Mouse (Mus musculus) heart, adult 8-10 months (tissue): ENCODE measurements around the gene Qpctl. TPM values are rescaled to one million over a fixed set of nuclear protein-coding genes. Genes with fewer than 3 reads are reported as not detected.
"Not testable (repeated sequence)": the region's sequence is repeated elsewhere in the genome, so short reads cannot be mapped to it uniquely, and the experiment has no call there.

ENCODE experiments used
- DNase-seq: peaks from one replicate; pipeline ENCODE4 v3.0.0; 2022; ENCODE audit warnings: low spot score
- total RNA-seq, 4 experiments: library from RNA; stranded (reverse); gene quantifications; 2 replicates each; pipeline ENCODE4 v1.2.4; 2022

Gene Qpctl
- total RNA-seq, 4 experiments from 2014 or later = 4.1 to 4.7 (median 4.5) TPM

DNA sequence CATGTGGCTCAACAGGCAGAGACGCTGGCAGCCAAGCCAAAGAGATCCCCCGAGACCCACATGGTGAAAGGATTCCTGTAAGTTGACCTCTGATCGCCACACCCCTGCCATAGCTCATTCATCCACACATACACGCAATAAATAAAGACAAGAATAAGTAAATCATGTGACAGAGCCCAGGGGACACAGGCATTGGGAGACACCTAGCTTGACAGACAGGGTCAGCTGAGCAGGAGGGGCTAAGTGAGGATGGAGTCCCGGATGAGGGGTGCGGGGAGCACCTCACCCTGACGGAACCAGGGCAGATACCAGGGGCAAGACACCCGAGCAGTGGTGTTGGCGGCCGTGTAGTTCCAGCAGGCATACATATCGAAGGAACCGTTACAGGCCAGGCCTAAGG is 14.7 kb upstream of the Qpctl start:
- DNase-seq = no peak

DNA sequence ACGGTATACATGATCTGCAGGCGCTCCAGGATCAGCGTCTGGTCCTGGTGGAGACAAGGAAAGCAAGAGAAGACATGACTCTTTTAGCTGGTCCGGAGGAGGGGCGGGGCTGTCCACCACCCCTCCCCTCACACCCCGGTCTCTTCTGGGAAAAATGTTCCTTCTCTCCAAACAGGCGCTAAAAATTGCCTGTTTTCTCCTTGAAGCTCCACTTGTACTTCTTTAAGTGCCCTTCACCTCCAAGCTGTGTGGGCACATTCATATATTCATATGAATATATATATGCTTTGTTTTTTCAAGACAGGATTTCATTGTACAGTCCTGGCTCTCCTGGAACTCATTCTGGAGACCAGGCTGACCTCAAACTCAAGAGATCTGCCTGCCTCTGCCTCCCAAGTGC is 13.8 kb upstream of the Qpctl start:
- DNase-seq = no peak

DNA sequence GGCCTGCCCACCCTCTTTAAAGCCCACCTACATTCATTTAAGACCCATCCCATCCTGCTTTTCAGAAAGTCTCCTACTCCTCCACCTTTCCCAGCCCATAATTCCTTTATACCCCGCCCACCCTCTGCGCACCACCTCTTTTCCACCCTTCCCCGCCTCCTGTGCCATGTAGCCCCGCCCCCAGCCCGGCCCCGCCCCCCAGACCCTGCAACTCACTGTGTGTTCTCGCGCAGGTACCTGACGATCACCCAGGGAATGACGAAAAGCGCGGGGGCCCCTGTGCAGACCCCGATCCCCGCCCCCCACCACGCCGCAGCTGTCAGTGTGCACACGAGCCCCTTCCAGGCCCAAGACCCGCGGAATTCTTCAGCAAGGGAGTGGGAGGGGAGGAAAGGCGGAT is 11.0 kb upstream of the Qpctl start:
- no peak for DNase-seq

DNA sequence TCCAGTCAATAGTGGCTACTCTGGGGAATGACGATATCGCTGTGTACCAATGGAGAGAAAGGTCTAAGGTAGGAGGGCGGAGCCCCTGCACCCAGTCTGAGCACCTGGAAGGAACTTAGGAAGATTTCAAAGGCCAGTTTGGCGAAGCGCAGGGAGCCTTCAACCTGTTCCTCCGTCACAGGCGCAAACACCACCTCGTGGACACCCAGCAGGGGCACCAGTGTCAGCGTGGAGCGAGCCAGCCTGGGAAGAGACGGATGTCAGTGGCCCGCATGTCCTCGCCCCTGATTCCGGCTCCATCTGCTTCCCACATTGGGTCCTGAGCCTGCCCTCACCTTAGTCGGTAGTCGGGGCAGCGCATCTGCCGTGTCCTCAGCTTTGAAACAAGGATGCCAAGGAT is 10.3 kb upstream of the Qpctl start:
- no peak for DNase-seq

DNA sequence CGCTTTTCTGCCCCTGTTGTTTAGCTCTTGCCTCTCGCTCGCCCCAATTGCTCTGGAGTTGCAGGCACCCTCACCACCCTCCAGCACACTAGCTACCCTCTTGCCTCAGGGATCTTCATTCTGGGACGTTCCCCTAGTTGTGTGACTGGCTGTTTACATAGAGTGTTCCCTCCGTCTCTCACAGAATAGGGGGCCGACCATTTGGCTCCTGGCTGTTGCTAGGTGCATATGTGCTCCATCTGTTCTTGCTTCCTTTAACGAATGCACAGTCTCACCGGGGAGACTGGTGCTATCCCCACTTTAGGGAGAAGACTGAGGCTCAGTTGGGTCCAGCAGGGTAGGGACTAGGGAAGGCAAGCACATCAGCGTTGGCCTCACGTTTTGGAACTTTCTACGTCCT is 9.5 kb upstream of the Qpctl start:
- DNase-seq = no peak

DNA sequence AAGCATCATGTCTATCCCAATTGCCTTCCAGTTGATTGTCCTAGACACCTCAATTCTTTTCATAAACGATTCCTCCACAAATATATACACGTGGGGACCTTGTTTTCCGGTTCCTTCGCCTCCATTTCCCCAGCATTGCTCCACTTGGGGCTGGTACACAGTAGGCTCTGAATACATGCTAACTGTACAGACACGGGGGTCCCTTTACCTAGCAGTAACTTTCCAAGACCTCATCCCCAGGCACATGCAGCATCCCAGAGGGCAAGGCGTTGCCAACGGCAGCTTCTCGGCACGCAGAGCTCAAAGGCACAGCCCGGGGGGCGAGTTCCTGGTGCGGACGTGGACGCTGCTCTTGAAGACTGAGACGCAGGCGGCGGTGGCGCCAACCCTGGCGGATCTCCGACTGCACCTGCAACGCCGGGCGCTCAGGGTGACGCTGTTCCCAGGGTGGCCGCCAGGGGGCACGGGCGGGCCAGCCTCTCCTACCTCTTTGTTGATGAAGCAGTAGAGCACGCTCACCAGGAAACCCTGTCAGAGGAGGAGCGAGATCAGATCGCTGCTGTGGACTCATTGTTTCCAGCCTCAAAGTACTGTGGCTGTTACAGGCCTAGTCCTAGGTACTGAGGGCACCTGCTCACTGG is 8.2 kb upstream of the Qpctl start:
- DNase-seq = peak; percentile 85

DNA sequence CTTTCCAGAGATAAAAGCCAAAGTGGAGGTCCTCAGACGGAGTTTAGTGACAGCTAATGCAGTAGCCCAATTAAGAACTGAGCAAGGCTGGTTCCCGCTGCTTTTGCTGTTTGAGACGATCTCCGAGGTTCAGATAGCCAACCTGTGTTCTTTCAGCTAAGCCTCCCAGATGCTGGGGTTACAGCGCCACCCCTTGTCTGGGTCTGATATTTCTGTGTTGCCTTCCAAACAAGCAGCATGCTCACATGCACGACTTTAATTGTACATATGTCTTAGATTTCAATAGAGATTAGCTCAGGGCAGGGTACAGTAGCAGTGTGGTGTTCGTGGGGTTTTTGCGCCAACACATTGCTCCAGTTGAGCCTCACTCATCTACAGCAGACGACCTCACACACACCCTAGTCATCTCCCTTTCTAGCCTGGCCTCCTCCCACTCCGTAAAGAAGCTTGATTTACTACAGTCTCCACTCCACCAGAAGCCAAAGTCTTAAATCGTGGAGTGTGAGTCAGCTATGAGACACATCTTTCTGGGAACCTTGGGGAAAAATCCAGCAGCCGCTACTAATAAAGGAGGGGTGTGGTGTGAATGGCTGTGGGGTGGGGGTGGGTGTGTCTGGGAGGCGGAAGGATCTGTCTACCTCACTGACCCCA is 6.9 kb upstream of the Qpctl start:
- DNase-seq = no peak

DNA sequence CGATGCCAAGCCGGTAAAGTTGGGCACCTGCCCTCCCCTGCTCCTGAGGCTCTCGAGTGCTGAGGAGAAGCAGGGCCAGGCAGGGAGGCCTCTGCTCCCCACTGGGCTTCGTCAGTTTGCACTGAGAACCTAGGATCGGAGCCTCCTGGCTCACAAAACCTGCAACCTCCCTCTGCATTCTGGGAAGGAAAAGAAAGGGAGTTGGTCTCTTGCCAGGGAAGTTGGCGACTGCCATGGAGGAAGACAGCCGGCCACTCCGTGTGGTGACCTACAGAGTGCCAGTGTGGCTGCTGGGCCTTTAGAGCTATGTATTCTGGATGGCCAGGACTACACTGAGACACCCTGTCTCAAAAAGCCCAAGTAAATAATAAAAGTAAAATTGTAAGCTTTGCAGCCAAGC is 5.7 kb upstream of the Qpctl start:
- DNase-seq = no peak

DNA sequence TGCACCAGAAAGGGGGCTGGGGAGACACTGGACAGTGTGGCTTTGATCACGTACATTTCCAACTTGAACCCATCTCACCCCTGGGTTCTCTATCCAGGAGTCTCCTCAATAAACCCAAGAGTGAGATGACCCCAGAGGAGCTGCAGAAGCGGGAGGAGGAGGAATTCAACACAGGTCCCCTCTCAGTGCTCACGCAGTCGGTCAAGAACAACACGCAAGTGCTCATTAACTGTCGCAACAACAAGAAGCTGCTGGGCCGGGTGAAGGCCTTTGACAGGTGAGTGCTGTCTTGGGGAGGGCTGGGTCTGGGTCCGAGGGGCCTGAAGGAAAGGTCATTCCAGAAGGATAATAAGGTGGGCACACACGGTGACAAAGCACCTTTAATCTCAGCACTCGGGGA is 2.0 kb upstream of the Qpctl start:
- DNase-seq = not testable (repeated sequence)

DNA sequence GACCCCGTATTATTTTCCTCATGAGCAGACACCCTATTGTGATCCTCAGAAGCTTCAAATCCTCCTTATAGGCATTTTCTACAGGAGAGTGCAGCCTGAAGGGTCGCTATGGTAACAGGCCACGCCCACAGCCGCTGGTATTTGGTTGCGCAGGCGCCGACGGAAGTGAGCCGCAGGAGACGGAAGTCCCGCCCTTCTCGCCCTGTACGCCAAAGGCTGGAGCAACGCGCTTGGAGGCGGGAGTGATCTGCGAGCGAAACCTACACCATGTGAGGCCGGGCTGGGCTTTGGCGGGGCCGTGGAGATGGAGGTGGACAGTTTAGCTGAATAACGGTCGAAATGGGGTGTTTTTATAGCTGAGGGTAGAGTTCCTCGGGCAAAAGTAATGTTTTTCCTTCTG is 535 bp upstream of the Qpctl start, which contains the start of gene Snrpd2:
Gene Snrpd2 (plus strand): TSS at position 97 of the 400 bp plus-strand sequence.
- peak; percentile 95 for DNase-seq

DNA sequence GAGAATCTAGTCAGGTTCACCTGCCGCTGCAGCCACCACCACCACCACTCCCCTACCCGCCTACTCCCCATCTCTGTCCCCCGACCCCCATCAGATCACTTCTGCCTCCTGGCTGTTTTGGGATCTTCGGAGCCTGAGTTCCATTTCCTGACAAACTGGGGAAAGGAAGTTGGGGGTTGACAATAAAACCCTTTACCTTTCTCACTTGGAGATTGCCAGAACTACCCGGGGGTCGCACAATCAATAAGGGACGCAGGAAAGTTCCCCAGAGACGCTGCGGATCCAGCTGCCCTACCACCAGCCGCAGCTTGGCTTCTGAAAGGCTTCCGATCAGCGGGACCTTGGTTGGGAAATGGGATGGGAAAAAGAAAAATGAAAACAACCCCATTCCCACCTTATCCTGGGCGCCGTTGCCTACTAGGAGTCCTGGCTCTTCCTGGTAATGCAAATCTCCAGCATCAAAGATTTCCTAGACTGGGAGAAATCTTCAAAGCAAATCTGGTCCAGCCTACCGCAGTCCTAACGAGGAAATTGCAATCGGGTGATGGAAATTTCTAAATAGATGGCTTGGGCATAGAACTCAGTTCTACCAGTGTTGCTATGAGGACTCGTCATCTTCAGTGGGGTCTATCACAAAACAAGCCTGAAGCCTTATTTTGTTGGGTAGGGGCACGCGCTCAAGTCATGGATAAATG is 764 bp downstream of the Qpctl start:
- DNase-seq = no peak

DNA sequence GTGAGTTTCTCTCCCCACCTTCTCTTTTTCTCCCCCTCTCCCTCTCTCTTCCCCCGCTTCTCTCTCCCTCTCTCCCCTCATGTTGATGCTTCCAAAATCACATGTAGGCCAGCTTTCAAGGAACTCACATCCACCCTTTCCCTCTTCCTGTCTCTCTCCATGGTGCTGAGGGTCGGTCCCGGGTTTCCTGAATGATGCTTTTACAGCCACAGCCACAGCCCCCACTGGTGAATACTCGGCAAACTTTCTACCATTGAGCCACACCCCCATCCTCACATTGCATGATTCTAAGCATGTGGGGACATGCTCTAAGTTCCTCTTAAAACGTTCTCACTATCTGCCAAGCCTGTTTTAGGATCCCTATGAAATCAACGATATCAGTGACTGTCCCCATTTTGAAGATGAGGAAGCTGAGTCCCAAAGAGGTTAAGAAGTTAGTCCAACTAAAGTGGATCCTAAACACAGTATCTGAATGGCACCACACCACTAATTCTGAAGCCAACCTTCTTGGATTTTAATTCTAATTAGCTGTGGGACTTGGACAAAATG is 1.5 kb downstream of the Qpctl start:
- no peak for DNase-seq

DNA sequence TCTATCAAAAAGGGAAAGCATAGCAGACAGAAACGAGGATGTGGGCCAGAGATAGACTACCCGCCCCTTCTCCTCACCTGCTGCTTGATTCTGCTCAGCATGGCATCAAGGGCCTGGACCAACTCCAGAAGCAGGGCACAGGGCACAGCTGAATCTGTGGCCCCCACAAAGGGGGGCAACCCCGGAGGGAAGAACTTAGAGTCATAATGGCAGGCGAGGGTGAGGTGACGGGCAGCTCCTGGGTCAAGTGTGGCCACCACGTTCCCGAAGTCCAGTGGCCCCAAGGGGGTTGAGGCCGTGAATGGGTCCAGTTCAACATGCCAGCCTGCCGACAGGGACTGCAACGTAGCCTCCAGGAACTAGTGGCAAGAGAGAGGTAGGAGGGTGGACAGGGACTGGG is 2.3 kb downstream of the Qpctl start:
- no peak for DNase-seq

DNA sequence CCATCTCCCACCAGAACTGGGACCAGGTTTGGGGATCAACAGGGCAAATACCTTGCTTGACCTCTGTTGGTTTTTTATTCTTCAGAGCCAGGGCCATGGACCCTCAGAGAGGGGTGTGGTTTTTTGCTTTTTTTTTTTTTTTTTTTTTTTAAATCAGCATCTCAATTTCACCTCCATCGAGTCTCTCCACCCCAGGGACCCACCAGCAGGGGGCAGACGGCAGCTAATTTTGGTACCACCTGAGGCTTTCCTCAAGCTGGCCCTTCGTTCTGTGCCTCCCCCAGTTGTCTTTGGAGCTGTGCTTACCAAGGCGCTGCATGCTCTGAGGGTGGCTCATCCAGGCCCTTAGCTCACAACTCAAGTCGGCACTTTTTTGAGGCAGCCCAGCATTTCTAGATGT is 11.7 kb downstream of the Qpctl start:
- no peak for DNase-seq

DNA sequence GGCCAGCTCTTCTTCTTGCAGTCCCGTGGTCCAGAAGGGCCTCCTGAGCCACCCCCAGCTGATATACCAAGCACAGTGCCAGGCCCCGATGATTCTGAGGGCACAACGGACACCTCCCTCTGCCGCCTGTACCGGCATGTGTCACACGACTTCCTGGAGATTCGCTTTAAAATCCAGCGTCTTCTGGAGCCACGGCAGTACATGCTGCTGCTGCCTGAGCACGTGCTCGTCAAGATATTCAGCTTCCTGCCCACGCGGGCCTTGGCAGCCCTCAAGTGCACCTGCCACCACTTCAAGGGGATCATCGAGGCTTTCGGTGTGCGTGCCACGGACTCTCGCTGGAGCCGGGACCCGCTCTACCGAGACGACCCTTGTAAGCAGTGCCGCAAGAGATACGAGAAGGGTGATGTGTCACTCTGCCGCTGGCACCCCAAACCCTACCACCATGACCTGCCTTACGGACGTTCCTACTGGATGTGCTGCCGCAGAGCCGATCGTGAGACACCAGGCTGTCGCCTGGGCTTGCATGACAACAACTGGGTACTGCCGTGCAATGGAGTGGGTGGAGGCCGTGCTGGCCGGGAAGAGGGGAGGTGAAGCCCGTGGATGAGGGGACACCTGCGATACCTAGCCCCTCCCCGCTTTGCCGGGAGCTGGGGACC is 12.3 kb downstream of the Qpctl start:
- DNase-seq = no peak

DNA sequence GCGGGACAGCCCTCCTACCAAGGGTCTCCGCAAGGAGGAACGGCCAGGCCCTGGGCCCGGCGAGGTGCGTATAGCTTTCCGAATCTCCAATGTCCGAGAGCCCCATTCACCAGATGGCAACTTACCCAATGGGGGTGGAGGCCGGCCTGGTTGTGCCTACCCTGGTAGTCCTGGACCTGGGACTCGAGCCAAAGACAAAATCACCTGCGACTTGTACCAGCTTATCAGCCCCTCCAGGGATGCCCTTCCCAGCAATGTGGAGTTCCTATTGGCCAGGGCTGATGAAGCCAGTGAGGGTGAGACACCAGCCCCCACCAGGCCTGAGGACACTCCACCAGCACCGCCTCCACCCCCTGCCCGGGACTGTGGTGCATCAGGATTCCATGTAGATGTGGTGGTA is 12.9 kb downstream of the Qpctl start:
- DNase-seq = no peak

DNA sequence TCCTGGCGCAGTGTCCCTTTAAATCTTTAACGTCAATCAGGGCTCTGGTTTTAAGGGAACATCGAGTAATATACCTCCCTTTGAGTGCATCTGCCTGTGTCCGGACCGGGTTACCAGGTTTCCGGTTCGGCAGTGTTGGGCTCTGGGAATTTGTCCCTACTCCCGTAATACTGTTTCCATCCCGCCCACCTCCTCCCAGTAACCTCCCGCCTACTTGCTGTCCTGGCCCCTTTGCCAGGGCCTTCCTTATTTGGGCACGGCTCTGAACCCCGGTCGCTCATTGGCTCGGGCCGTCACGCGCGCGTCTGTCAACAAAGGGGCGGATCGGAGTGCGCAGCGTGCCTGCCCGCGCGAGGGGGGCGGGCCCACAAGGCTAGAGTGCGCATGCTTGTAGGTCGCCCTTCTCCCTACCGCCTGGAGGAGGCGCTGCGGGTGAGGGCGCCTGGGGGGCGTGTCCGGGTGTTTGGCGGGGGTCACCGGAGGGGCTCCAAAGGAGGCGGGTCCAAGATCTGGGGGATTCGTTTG is 17.7 kb downstream of the Qpctl start:
- DNase-seq = peak; percentile 98

DNA sequence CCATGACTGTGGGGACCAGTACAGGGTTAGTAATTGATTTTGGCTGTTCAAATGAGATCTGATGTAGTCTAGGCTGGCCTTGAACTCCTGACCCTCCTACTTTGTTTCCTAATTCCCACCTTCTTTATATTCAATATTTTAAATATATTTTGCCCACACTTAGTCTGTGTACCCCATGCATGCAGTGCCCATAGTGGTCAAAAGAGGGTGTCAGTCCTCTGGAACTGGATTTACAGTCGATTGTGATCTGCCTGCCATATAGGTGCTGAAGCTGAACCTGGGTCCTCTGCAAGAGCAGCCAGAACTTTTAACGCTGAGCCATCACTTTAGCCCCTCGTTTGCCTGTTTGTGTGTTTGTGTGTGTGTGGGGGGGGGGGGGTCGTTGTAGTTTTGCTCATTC is 18.4 kb downstream of the Qpctl start:
- no peak for DNase-seq

DNA sequence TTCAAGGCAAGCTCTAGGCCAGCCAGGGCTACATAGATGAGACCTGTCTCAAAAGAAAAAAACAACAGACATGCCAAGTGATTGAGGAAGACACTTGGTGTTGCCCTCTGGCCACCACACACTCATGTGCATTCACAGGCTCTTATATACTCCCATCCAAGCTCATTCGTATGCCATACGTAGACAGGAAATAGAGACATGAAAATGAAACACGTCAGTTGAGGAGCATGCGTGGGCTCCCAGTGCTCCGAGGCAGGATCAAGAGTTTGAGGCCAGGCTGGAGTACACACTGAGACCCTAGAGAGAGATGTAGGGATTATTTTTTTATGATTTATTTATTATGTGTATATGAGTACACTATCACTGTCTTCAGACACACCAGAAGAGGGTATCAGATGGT is 19.7 kb downstream of the Qpctl start:
- no peak for DNase-seq

DNA sequence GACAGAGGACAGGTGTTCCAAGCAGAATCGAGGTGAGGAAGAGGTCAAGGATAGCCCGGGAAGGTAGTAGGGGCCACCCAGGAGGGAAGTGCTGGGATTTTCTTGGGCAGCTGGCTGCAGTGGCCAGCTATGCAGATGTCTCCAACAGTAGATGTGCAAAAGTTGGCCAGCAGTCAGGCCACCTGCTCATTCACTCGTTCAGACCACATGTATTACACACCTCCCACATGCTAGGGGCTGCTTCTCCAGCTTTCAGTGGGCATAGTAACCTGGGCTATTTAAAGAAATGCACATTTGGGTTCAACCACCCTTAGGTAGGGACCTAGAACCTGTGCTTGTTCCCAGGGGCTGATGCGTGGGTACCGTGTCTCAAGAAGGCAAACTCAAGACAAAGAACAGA is 21.3 kb downstream of the Qpctl start:
- DNase-seq = no peak

DNA sequence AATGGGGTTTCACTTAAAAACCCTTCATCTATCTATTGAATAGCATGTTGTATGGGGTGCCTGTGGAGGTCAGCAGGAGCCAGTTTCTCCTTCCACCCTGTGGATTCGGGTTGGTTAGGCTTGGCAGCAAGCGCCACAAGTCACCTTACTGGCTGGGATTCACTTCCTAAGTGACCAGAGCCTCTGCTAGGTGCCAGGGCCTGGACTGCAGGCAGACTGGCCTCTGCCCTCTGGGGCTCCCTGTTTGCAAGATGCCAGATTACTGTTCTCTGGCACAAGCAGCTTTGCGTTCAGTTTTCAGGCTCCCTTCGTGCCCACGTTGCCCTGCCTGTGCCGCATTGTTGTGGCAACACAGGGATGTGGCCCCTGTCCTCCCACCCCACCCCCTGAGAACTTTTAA is 24.4 kb downstream of the Qpctl start:
- DNase-seq = no peak

DNA sequence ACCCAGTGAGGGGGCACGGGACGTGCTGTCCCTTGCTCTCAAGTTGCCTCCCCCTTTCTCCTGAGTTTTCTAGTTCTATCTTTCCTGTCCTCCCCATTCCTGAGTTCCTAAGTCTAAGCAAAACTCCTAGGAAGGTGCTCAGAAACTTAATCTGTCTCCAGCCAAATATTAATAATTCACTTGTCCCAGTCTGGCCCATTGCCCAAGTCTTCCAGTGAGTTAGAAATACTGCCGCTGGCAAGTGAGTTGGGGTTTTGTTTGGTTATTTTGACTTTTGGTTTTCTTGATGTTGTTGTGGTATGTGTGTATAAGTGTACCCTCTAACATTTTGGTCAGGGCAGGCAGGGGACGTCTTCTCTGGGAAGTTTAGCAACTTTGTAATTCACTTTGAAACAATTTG is 27.4 kb downstream of the Qpctl start:
- DNase-seq = no peak
